Mouse (Mus musculus): Measurements from ENCODE around the gene Itga1. TPM values are rescaled to one million over a fixed set of nuclear protein-coding genes. Genes with fewer than 3 reads are reported as not detected.

The Itga1 gene
- total RNA-seq, 2 experiments from 2014 or later: 8.8 to 9.3 TPM

DNA sequence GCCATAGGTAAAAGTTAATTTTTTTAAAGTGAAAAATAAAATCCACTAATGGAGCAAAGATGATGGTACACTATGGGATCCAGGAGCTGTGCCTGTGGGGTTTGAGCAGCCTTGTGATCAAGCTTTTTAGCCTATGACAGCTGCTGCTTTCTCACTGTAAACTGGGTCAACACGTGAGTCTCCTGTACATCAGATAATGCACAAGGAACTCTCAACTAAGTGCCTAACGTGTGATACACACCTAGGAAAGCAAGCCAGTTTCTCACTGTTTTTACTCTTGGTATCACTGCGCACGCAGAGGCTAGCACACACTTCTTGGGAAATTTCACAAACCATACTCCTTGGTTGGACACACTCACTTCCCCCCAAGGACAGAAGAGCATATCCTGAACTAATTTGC is 187.2 kb downstream of the Itga1 start:
- DNase-seq: no peak
- intact Hi-C loops (cut with DNase I): no loop called here

DNA sequence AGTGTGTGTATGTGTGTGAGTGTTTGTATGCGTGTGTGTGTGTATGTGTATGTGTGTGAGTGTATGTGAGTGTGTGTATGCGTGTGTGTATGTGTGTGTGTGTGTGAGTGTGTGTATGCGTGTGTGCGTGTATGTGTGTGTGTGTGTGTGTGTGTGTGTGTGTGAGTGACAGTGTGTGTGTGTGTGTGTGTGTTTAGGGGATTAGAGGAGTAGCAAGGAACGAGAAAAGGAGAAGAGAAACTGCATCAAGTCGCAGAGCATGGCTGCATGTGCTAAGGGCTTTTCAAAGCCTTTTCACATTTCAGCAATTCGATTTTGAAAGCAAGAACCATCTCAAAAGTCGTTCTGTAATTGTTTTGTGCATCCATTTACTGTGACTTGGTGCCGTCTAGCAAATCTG is 191.1 kb downstream of the Itga1 start:
- intact Hi-C loops (cut with DNase I): no loop called here
- DNase-seq: no peak

DNA sequence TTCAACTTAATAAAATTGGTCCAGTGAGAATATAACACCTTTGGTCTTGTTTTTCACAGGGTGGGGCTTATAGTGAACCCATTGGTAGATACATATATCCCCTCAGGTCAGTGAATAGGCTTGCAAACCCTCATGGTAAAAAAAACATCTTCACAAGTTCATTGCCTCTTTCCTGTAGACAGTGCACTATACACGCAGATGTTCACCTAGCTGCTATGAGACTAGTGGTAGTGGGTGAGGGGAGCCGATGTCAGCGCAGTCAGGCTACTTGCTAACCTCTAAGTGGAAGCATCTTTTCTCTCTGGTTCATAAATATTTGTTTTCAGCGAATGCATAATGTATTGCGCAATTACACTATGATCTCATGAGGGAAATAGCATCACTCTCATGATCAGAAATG is 192.2 kb downstream of the Itga1 start:
- intact Hi-C loops (cut with DNase I): no loop called here
- no peak for DNase-seq

GRCm38 (mm10) chr13:114907876-114908275 is 193.9 kb downstream of the Itga1 start:
- intact Hi-C loops (cut with DNase I): no loop called here
- no peak for DNase-seq

Other genes starting within 250 kb of the Itga1 start
- gene Itga2, start 169.9 kb downstream of the Itga1 start, total RNA-seq (2021): under 1 TPM; 0.74 to 0.79 TPM
- 10 to 100 TPM in 1 of 2 experiments, 1 to 10 TPM in 1; 8.2 to 10.3 TPM for gene Pelo, start 11.8 kb downstream of the Itga1 start, total RNA-seq (2021)
- 1 to 10 TPM; 1.0 to 3.8 TPM for gene Gm49395, start within 50 bp of the Itga1 start, total RNA-seq (2021)

All from gastrocnemius, postnatal 36 days (tissue).